Mouse (Mus musculus): ENCODE results near the gene Ttc7. TPM values are rescaled to one million over a fixed set of nuclear protein-coding genes. Genes with fewer than 3 reads are reported as not detected.

The Ttc7 gene
- polyA plus RNA-seq, 1 experiment: 88.6 TPM

DNA sequence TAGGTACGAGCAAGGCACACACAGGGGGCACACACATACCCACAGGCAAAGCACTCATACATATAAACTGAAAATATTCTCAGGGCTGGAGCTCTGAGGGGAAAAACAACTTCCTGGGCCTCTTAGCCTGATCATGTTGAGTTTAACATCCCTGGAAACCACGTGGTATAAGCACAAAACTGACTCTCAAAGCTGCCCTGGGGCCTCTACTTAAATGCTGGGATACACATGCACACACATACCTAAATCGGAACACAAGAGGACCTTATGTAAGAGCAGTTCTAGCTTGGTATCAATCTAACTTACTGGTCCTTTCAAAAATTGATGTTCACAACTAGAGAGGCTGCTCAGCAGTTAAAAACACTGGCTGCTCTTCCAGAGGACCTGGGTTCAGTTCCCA, 146.7 kb downstream of the Ttc7 start:
- H3K36me3 ChIP-seq (ENCODE audit: control insufficient read depth, insufficient read depth, low read length): peaks cover 18% of the 10 kb centered on the region
- 92% methylated on average over 3 of the region's 3 CpGs for WGBS

More for the DNA sequence above, 146.7 kb downstream of the Ttc7 start:
- TF ChIP-seq POLR2A (IDR thresholded peaks at IDR 0.05; ENCODE audit: low read depth, low read length) (no peak), CTCF (IDR thresholded peaks at IDR 0.05; ENCODE audit: extremely low read depth, insufficient read depth, insufficient read length, insufficient replicate concordance) (no peak)
- Histone ChIP-seq H3K27me3 (ENCODE audit: control insufficient read depth, insufficient read depth, low read length) (no peaks in the 10 kb centered on the region), H3K27ac (ENCODE audit: insufficient read depth, low read length) (no peak overlapping the region), H3K4me1 (ENCODE audit: control insufficient read depth, insufficient read depth, insufficient read length) (no peaks in the 10 kb centered on the region), H3K4me3 (ENCODE audit: extremely low read depth, insufficient read depth, insufficient read length) (no peak overlapping the region)
- DNase-seq (ENCODE audit: low read depth in 1 of 2, low spot score in 2 of 2): no peak

Other genes with a start within 250 kb of the Ttc7 start
- gene Socs5, start 175.2 kb upstream of the Ttc7 start, polyA plus RNA-seq (2012; rRNA removed): 6.9 and 7.9 TPM in 2 replicates
- 38.5 and 47.0 TPM in 2 replicates for gene Mcfd2, start 17.0 kb upstream of the Ttc7 start, polyA plus RNA-seq (2012; rRNA removed)
- gene Stpg4, start 144.9 kb downstream of the Ttc7 start, polyA plus RNA-seq (2012; rRNA removed): 0.21 TPM in 1 of 2 replicates, not detected in the other
- gene Calm2, start 164.0 kb downstream of the Ttc7 start, polyA plus RNA-seq (2012; rRNA removed): 12.4 TPM in 2 replicates